Mouse (Mus musculus) ES-Bruce4 (cell line): Measurements from ENCODE around the gene R3hdml. TPM values are rescaled to one million over a fixed set of nuclear protein-coding genes. Genes with fewer than 3 reads are reported as not detected.

ENCODE experiments used
- H3K27ac ChIP-seq: 2 replicates; pipeline ENCODE4 v1.5.1; 2012; ENCODE audit warnings: low read length, inconsistent platforms; ENCODE audit not compliant: insufficient read depth
- H3K27me3 ChIP-seq: 2 replicates; pipeline ENCODE4 v1.6.1; 2012; ENCODE audit warnings: mild to moderate bottlenecking, low read length, inconsistent platforms; ENCODE audit not compliant: control insufficient read depth, poor library complexity, insufficient read depth, severe bottlenecking
- H3K36me3 ChIP-seq: 2 replicates; pipeline ENCODE4 v1.6.1; 2012; ENCODE audit warnings: inconsistent platforms, mild to moderate bottlenecking, low read length, moderate library complexity; ENCODE audit not compliant: control insufficient read depth, poor library complexity, insufficient read depth, severe bottlenecking
- H3K4me1 ChIP-seq: one replicate; pipeline ENCODE4 v1.8.1; 2011; ENCODE audit warnings: low read length; ENCODE audit not compliant: control insufficient read depth, insufficient read depth
- H3K4me3 ChIP-seq: 2 replicates; pipeline ENCODE4 v1.5.1; 2011; ENCODE audit warnings: low read depth, mild to moderate bottlenecking, low read length
- H3K9ac ChIP-seq: 2 replicates; pipeline ENCODE4 v1.6.1; 2012; ENCODE audit warnings: low read depth, mild to moderate bottlenecking, inconsistent platforms; ENCODE audit not compliant: poor library complexity, severe bottlenecking
- H3K9me3 ChIP-seq: replicated peaks from 2 replicates; pipeline ENCODE4 v1.6.1; 2012; ENCODE audit warnings: mild to moderate bottlenecking, low read length, inconsistent platforms; ENCODE audit not compliant: control insufficient read depth, poor library complexity, insufficient read depth, severe bottlenecking
- CTCF ChIP-seq: IDR thresholded peaks from one replicate; pipeline ENCODE4 v1.8.1; 2011; ENCODE audit warnings: low read depth, low read length
- EP300 ChIP-seq: IDR thresholded peaks from 2 replicates; pipeline ENCODE4 v1.6.1; 2011; ENCODE audit warnings: low read depth, low read length; ENCODE audit not compliant: insufficient read depth
- POLR2A ChIP-seq: IDR thresholded peaks from one replicate; pipeline ENCODE4 v1.8.1; 2011; ENCODE audit warnings: low read length; ENCODE audit not compliant: insufficient read depth
- polyA plus RNA-seq: library from polyadenylated mRNA; stranded (reverse); fragments of >200 nt; gene quantifications from 2 replicates; pipeline ENCODE4 v1.2.4, GENCODE M21; 2011; ENCODE audit warnings: low read depth; ENCODE audit not compliant: missing spikeins, insufficient read depth, insufficient read length

R3hdml gene
- polyA plus RNA-seq, 1 experiment, result not detected

DNA sequence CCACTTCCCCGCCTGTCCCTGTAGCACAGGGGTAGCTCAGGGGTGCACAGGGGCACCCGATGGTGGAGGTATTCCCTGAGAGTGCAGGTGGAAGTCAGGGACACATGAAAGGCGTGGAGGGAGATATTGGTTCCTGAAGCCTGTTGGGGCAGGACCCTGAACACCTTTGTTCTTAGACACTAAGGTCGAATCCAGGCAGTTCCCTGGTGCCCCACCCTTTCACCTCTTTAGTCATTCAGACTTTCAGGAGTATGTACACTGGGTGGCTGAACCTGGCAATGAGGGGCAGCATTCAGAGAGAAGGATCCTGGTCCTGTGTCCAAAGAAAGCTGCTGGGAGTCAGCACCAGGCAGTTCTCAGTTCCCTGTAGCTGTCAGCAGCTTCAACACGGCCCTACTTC, 29.7 kb upstream of the R3hdml start:
- Histone ChIP-seq H3K9me3 (no peaks in the 10 kb centered on the region), H3K4me3 (no peak overlapping the region), H3K9ac (no peak overlapping the region), H3K36me3 (no peaks in the 10 kb centered on the region), H3K27ac (peak overlapping the region; percentile 96), H3K4me1 (peaks cover 15% of the 10 kb centered on the region), H3K27me3 (no peaks in the 10 kb centered on the region)
- TF ChIP-seq EP300 (0 out of 2 replicates have a peak, but pooled peaks have one; percentile 29), CTCF (no peak), POLR2A (no peak)

DNA sequence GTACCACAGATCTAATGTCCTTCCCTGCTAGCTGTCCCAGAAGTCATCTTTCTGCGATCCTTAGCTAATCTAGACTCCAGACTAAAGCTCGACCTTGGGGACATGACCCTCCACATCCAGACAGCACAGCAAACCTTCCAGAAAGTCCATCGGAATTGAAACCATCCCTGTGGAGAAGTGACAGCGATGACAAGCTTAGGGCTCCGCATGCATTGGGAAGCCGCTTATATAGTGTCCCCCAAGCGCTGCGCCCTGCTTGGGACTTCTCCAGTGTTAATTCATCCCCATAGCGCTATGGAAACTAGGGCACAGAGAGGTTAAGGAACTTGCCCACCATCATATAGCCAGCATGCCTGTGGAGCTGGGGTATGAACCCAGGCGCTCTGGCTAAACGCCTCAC, 29.3 kb upstream of the R3hdml start:
- Histone ChIP-seq H3K4me3 (no peak overlapping the region), H3K9ac (no peak overlapping the region), H3K4me1 (peaks cover 15% of the 10 kb centered on the region), H3K36me3 (no peaks in the 10 kb centered on the region; the same call in 1 of the 2 replicates), H3K9me3 (no peaks in the 10 kb centered on the region), H3K27ac (peak overlapping the region; percentile 96), H3K27me3 (no peaks in the 10 kb centered on the region)
- no peak for TF ChIP-seq CTCF
- no peak for TF ChIP-seq POLR2A

DNA sequence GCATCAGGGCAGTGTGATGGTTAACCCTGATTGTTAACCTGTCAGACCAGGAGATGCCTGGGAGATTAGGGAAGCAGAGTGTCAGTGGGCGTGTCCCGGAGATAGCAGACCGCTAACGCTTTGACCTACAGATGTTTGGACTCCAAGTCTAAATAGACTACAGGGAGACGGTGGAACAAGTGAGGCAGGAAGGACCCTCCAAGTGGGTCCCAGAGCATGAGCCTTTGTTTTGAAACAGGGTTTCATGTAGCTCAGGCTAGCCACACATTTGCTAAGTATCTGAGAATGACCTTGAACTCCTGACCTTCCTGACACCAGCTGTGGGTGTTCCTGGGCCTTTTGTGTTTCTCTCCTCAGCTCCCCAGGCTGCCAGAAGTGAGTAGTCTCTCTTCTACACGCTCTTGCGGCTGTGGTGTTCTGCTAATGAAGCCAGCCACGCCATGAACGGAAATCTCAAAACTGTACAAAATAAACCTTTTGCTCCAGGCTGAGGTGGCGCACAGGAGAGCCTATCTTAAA, 28.8 kb upstream of the R3hdml start:
- Histone ChIP-seq H3K4me1 (peaks cover 15% of the 10 kb centered on the region), H3K27ac (peak overlapping the region; percentile 96), H3K9me3 (no peaks in the 10 kb centered on the region), H3K36me3 (no peaks in the 10 kb centered on the region; the same call in 1 of the 2 replicates), H3K4me3 (no peak overlapping the region), H3K9ac (no peak overlapping the region), H3K27me3 (no peaks in the 10 kb centered on the region)
- TF ChIP-seq EP300, result peak; percentile 89
- TF ChIP-seq CTCF, result no peak

DNA sequence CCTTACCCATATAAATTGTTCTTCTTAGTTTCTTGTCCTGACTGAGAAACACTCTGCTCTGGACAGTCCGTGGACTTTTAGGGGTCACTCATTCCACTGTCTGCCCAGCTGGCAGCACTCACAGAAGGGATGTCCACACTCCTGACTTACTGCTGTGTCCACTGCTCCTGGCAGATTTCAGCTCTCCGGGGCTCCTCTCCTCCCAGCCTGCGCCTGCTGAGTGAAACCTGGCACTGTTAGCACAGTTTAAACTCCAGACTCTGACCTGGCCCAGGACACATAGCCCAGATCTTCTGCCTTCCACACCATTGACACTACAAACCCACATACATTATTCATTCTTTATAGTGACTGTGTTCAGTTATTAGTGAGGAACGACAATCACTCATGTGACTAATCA, 28.1 kb upstream of the R3hdml start:
- H3K4me3 ChIP-seq, result no peak overlapping the region
- peak overlapping the region; percentile 96 for H3K27ac ChIP-seq
- TF ChIP-seq CTCF, result no peak
- TF ChIP-seq EP300, result no peak
- no peak for TF ChIP-seq POLR2A
- H3K9ac ChIP-seq, result no peak overlapping the region
- H3K9me3 ChIP-seq, result no peaks in the 10 kb centered on the region
- H3K36me3 ChIP-seq, result no peaks in the 10 kb centered on the region; the same call in 1 of the 2 replicates
- H3K27me3 ChIP-seq, result no peaks in the 10 kb centered on the region
- H3K4me1 ChIP-seq, result peaks cover 15% of the 10 kb centered on the region

- H3K27me3 ChIP-seq, result no peaks in the 10 kb centered on the region
- TF ChIP-seq CTCF (no peak), POLR2A (no peak), EP300 (no peak)
- no peaks in the 10 kb centered on the region; the same call in 1 of the 2 replicates for H3K36me3 ChIP-seq
- H3K9me3 ChIP-seq, result no peaks in the 10 kb centered on the region
- H3K4me1 ChIP-seq, result peaks cover 15% of the 10 kb centered on the region
- H3K4me3 ChIP-seq, result no peak overlapping the region
- no peak overlapping the region for H3K9ac ChIP-seq
- H3K27ac ChIP-seq, result peak overlapping the region; percentile 96
Observed at GRCm38 (mm10) chr2:163464562-163464961, 27.6 kb upstream of the R3hdml start.

GRCm38 (mm10) chr2:163466771-163467170, 25.3 kb upstream of the R3hdml start:
- Histone ChIP-seq H3K9me3 (no peaks in the 10 kb centered on the region), H3K4me3 (no peak overlapping the region), H3K27me3 (no peaks in the 10 kb centered on the region), H3K36me3 (no peaks in the 10 kb centered on the region; the same call in 1 of the 2 replicates), H3K27ac (no peak overlapping the region), H3K4me1 (peaks cover 15% of the 10 kb centered on the region), H3K9ac (no peak overlapping the region)
- TF ChIP-seq CTCF (no peak), POLR2A (no peak), EP300 (no peak)
